Mouse (Mus musculus): ENCODE data around the gene Kif13a. TPM values are rescaled to one million over a fixed set of nuclear protein-coding genes. Genes with fewer than 3 reads are reported as not detected.

Gene Kif13a
- polyA plus RNA-seq, 1 experiment from 2014 or later = 13.5 TPM

DNA sequence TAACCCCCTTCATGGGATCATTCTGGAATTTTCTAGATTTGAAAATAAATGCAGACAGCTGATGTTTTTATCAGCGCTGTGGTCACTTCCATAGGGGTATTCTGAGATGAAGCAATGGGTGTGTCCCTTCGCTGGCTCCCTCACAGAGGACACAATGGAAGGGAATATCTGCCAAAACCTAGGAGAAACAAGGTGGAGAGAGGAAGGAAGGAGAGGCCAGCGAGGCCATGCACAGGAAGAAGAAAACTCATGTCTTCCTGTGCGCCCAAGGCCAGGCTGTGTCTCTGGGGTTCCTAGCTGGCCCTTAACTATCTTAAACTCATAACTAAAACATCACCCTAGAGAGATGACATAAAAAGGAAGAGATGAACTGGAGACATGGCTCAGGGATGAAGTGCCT lies 52.6 kb downstream of the Kif13a start:
- TF ChIP-seq CTCF (IDR thresholded peaks at IDR 0.05; ENCODE audit: low read depth) = no peak
- no peak for TF ChIP-seq EP300 (optimal IDR thresholded peaks at IDR 0.05)
- ATAC-seq (ENCODE audit: low FRiP score, low TSS enrichment) (no peak), DNase-seq (ENCODE audit: low spot score) (no peak)
- WGBS = 92% methylated on average over 4 of the region's 4 CpGs
- no peaks in the 10 kb centered on the region for H3K4me1 ChIP-seq (replicated peaks; ENCODE audit: control insufficient read depth, insufficient read depth)
- H3K9ac ChIP-seq (ENCODE audit: low read length) = no peak overlapping the region
- H3K27ac ChIP-seq (replicated peaks) = 0 out of 2 replicates have a peak overlapping the region, but pooled peaks have one; percentile 4
- no peak overlapping the region for H3K4me3 ChIP-seq (ENCODE audit: low read depth, low read length)
- no peaks in the 10 kb centered on the region for H3K9me3 ChIP-seq (ENCODE audit: control insufficient read depth, low read length)
- no peak overlapping the region for H3K4me2 ChIP-seq (replicated peaks; ENCODE audit: low read depth)
- H3K36me3 ChIP-seq (ENCODE audit: control insufficient read depth, insufficient read depth, low read length) = no peaks in the 10 kb centered on the region
- no peaks in the 10 kb centered on the region for H3K27me3 ChIP-seq (ENCODE audit: control insufficient read depth, insufficient read depth, low read length)

DNA sequence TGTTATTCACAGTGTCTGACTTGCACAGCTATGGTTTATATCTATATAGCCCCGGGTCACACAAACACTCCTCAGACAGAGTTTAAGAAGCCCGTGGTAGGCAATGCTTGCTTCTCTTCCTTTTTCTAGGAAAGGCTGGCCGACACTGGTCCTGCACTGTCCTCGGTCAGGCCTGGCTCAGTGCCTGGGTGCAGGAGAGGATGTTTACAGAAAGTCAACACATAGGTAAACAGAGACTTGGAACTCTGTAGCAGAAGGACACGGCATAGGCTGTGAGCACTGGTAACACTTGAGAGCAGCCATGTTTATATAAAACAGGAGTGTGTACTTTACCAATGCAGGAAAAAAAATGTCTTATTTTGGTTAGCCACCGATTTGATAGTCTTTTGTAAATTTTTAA lies 54.3 kb downstream of the Kif13a start:
- Histone ChIP-seq H3K9ac (ENCODE audit: low read length) (no peak overlapping the region), H3K36me3 (ENCODE audit: control insufficient read depth, insufficient read depth, low read length) (no peaks in the 10 kb centered on the region), H3K27me3 (ENCODE audit: control insufficient read depth, insufficient read depth, low read length) (no peaks in the 10 kb centered on the region), H3K4me2 (replicated peaks; ENCODE audit: low read depth) (no peak overlapping the region), H3K4me1 (replicated peaks; ENCODE audit: control insufficient read depth, insufficient read depth) (no peaks in the 10 kb centered on the region), H3K9me3 (ENCODE audit: control insufficient read depth, low read length) (no peaks in the 10 kb centered on the region), H3K27ac (replicated peaks) (no peak overlapping the region), H3K4me3 (ENCODE audit: low read depth, low read length) (no peak overlapping the region)
- 12% methylated on average over 6 of the region's 6 CpGs for WGBS
- ATAC-seq (ENCODE audit: low FRiP score, low TSS enrichment) (peak; percentile 88), DNase-seq (ENCODE audit: low spot score) (peak; percentile 74)
- TF ChIP-seq EP300 (optimal IDR thresholded peaks at IDR 0.05) = no peak

DNA sequence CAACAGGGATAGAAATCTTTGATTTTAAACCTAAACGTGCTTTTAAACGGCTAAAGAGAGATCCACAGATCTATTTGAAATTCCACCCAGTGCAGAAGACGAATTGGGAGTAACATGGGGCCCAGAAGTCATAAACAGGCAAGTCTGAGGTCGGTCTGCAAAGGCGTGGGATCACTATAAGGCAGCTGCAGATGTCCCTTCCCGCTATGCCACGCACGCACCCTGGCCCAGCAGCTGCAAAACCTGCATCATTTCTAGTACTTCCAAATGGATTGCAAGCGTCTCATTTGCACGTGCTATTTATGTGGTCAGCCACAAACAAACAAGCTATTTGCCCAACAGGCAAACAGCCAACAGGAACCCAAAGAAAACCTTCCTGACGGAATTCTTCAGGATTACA lies 56.9 kb downstream of the Kif13a start:
- H3K4me1 ChIP-seq (replicated peaks; ENCODE audit: control insufficient read depth, insufficient read depth) = no peaks in the 10 kb centered on the region
- H3K36me3 ChIP-seq (ENCODE audit: control insufficient read depth, insufficient read depth, low read length) = no peaks in the 10 kb centered on the region
- H3K27ac ChIP-seq (replicated peaks) = no peak overlapping the region
- H3K4me3 ChIP-seq (ENCODE audit: low read depth, low read length) = no peak overlapping the region
- no peaks in the 10 kb centered on the region for H3K9me3 ChIP-seq (ENCODE audit: control insufficient read depth, low read length)
- DNase-seq (ENCODE audit: low spot score) (no peak), ATAC-seq (ENCODE audit: low FRiP score, low TSS enrichment) (no peak)
- TF ChIP-seq EP300 (optimal IDR thresholded peaks at IDR 0.05) (no peak), CTCF (IDR thresholded peaks at IDR 0.05; ENCODE audit: low read depth) (no peak)
- no peaks in the 10 kb centered on the region for H3K27me3 ChIP-seq (ENCODE audit: control insufficient read depth, insufficient read depth, low read length)
- WGBS = 73% methylated on average over 11 of the region's 11 CpGs
- no peak overlapping the region for H3K4me2 ChIP-seq (replicated peaks; ENCODE audit: low read depth)
- no peak overlapping the region for H3K9ac ChIP-seq (ENCODE audit: low read length)

DNA sequence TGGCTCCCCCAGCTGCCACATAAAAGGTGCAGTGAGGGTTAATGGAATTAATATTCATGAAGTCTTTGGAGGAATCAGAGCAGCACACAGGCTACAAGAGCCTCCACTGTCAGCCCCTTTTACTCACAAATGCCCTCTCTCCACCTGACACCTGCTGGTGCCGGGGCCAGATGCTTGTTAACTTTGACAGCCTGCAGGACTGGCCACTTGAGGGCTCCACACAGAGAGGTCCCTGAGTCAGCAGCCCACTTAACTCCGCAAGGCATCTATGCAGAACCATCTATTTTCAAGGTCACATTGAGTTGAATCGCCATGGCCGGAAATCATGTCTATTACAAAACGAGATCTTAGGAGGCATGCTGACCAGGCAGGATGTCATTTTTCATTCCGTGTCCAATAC lies 57.5 kb downstream of the Kif13a start:
- ATAC-seq (ENCODE audit: low FRiP score, low TSS enrichment) = no peak
- TF ChIP-seq CTCF (IDR thresholded peaks at IDR 0.05; ENCODE audit: low read depth) (peak; percentile 52), EP300 (optimal IDR thresholded peaks at IDR 0.05) (no peak)
- Histone ChIP-seq H3K4me2 (replicated peaks; ENCODE audit: low read depth) (no peak overlapping the region), H3K9ac (ENCODE audit: low read length) (no peak overlapping the region), H3K27me3 (ENCODE audit: control insufficient read depth, insufficient read depth, low read length) (no peaks in the 10 kb centered on the region), H3K4me1 (replicated peaks; ENCODE audit: control insufficient read depth, insufficient read depth) (no peaks in the 10 kb centered on the region), H3K36me3 (ENCODE audit: control insufficient read depth, insufficient read depth, low read length) (no peaks in the 10 kb centered on the region), H3K27ac (replicated peaks) (no peak overlapping the region), H3K4me3 (ENCODE audit: low read depth, low read length) (no peak overlapping the region), H3K9me3 (ENCODE audit: control insufficient read depth, low read length) (no peaks in the 10 kb centered on the region)
- WGBS = 51% methylated on average over 6 of the region's 6 CpGs
- no peak for DNase-seq (ENCODE audit: low spot score)

DNA sequence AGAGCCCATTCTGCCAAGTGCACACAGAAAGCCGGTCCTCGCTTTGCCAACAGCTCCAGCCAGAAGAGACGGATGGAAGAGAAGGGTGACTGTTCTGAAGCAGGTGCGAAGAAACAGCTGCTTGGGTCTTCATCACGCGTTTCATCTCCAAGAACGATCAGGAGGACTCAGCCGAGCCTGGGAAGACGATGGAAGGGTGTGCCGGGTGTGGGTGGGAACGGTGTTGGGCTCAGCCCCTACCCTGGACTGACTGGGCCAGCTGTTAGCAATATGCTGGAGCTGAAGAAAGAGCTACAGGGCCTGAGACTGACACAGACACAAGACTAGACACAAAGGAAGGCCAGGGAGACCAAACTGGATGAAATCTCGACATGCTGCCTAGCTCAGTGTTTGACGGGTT lies 60.2 kb downstream of the Kif13a start:
- H3K4me1 ChIP-seq (replicated peaks; ENCODE audit: control insufficient read depth, insufficient read depth) = no peaks in the 10 kb centered on the region
- 86% methylated on average over 13 of the region's 13 CpGs for WGBS
- no peak for TF ChIP-seq EP300 (optimal IDR thresholded peaks at IDR 0.05)
- TF ChIP-seq CTCF (IDR thresholded peaks at IDR 0.05; ENCODE audit: low read depth) = no peak
- no peaks in the 10 kb centered on the region for H3K9me3 ChIP-seq (ENCODE audit: control insufficient read depth, low read length)
- no peaks in the 10 kb centered on the region for H3K36me3 ChIP-seq (ENCODE audit: control insufficient read depth, insufficient read depth, low read length)
- DNase-seq (ENCODE audit: low spot score) (no peak), ATAC-seq (ENCODE audit: low FRiP score, low TSS enrichment) (no peak)
- no peak overlapping the region for H3K9ac ChIP-seq (ENCODE audit: low read length)
- no peaks in the 10 kb centered on the region for H3K27me3 ChIP-seq (ENCODE audit: control insufficient read depth, insufficient read depth, low read length)
- H3K4me2 ChIP-seq (replicated peaks; ENCODE audit: low read depth) = no peak overlapping the region
- no peak overlapping the region for H3K4me3 ChIP-seq (ENCODE audit: low read depth, low read length)
- no peak overlapping the region for H3K27ac ChIP-seq (replicated peaks)

DNA sequence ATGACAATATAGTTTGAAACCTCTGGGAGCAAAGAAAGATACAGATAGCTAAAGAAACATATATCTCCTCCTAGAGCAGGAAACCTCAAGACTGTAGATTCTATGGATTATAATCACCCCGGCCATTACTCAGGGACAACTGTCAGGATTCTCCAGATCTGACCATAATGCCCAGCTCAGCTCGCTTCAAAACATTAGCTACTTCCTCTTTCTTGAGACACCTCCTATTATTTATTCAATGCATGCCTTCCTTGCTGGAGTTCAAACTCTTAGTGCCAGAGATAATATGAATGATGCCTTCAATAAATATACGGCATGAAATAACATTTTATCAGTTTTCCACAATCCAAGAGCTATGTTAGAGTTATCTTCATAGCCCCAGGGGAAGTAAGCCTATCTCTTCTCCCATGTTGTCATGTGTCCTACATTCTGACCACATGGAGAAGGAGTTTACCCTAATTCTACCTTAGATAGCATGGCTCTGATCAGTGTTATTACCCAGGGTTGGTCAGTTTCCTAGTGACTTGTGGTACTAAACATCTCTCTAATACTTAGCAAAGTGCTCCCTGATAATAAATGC lies 66.4 kb downstream of the Kif13a start:
- Histone ChIP-seq H3K9ac (ENCODE audit: low read length) (no peak overlapping the region), H3K4me3 (ENCODE audit: low read depth, low read length) (no peak overlapping the region), H3K4me2 (replicated peaks; ENCODE audit: low read depth) (no peak overlapping the region), H3K9me3 (ENCODE audit: control insufficient read depth, low read length) (no peaks in the 10 kb centered on the region), H3K27me3 (ENCODE audit: control insufficient read depth, insufficient read depth, low read length) (no peaks in the 10 kb centered on the region), H3K4me1 (replicated peaks; ENCODE audit: control insufficient read depth, insufficient read depth) (no peaks in the 10 kb centered on the region), H3K27ac (replicated peaks) (no peak overlapping the region), H3K36me3 (ENCODE audit: control insufficient read depth, insufficient read depth, low read length) (no peaks in the 10 kb centered on the region)
- no peak for TF ChIP-seq EP300 (optimal IDR thresholded peaks at IDR 0.05)
- TF ChIP-seq CTCF (IDR thresholded peaks at IDR 0.05; ENCODE audit: low read depth) = no peak
- no peak for DNase-seq (ENCODE audit: low spot score)
- no peak for ATAC-seq (ENCODE audit: low FRiP score, low TSS enrichment)
- WGBS = 72% methylated on average over 3 of the region's 3 CpGs
